Mouse (Mus musculus) intestine, embryonic 16.5 days (tissue): Measurements from ENCODE around the gene Pde1a. TPM values are rescaled to one million over a fixed set of nuclear protein-coding genes. Genes with fewer than 3 reads are reported as not detected.

Source experiments
- ATAC-seq: fragments of 200-750 bp; cut with Nextera tagmentation; 2 replicates; pipeline ENCODE4 v1.8.0; 2017; ENCODE audit warnings: moderate TSS enrichment, moderate library complexity
- H3K27ac ChIP-seq: fragments of 300-500 bp; sonication (generic); 2 replicates; pipeline ENCODE4 v1.5.1; 2014; ENCODE audit warnings: mild to moderate bottlenecking, low read length
- H3K27me3 ChIP-seq: fragments of 300-500 bp; sonication (generic); replicated peaks from 2 replicates; pipeline ENCODE4 v1.6.1; 2014; ENCODE audit warnings: low read length, control low read depth, mixed read lengths; ENCODE audit not compliant: control insufficient read depth, insufficient read depth
- H3K36me3 ChIP-seq: fragments of 300-500 bp; sonication (generic); 2 replicates; pipeline ENCODE4 v1.6.1; 2014; ENCODE audit warnings: low read length, control low read depth; ENCODE audit not compliant: control insufficient read depth, insufficient read depth
- H3K4me1 ChIP-seq: fragments of 300-500 bp; sonication (generic); 2 replicates; pipeline ENCODE4 v1.6.1; 2014; ENCODE audit warnings: low read length, control low read depth, mixed read lengths; ENCODE audit not compliant: control insufficient read depth, insufficient read depth
- H3K4me2 ChIP-seq: fragments of 300-500 bp; sonication (generic); 2 replicates; pipeline ENCODE4 v1.6.1; 2014; ENCODE audit warnings: low read depth, low read length, control low read depth
- H3K4me3 ChIP-seq: fragments of 300-500 bp; sonication (generic); 2 replicates; pipeline ENCODE4 v1.5.1; 2014; ENCODE audit warnings: mild to moderate bottlenecking, low read length
- H3K9ac ChIP-seq: fragments of 300-500 bp; sonication (generic); 2 replicates; pipeline ENCODE4 v1.6.1; 2014; ENCODE audit warnings: low read depth, low read length
- H3K9me3 ChIP-seq: fragments of 300-500 bp; sonication (generic); 2 replicates; pipeline ENCODE4 v1.6.1; 2016; ENCODE audit warnings: low read length, control low read depth; ENCODE audit not compliant: control insufficient read depth
- WGBS: fragments of 180-500 bp; shearing (Covaris S2); extraction: QIAGEN DNeasy Blood & Tissue Kit; methylation state at CpG from one replicate; pipeline ENCODE4 v1.1.7; 2014; 5-methylcytosine and 5-hydroxymethylcytosine counted together
- polyA plus RNA-seq: library from polyadenylated mRNA; unstranded; fragments of >200 nt; fragmentation: Nextera tagmentation; extraction: Ambion mirVana; gene quantifications from 2 replicates; pipeline ENCODE4 v1.2.1, GENCODE M21; 2015

The Pde1a gene
- polyA plus RNA-seq, 1 experiment from 2014 or later: 27.4 TPM

DNA sequence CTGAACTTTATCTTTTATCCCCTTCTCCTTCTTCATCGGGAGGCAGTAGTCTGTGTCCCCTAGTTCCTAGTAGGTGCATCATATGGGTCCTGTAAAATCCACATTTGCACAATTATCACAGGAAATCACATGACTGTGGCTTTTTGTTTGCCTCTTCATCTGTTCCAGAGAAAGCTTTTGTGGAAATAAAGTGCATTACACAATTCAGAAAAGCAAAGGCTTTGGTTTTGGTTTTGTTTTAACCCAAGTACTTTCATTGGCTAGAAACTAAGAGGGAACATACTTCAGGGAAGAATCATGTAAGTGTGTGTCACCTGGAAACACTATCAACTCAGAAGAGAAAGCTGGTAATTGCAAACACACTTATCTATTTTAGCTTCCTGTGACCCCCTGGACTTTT lies 104.2 kb downstream of the Pde1a start:
- no peak for ATAC-seq
- H3K9ac ChIP-seq: no peak overlapping the region
- no peak overlapping the region for H3K4me2 ChIP-seq
- no peaks in the 10 kb centered on the region for H3K27me3 ChIP-seq
- no peak overlapping the region for H3K4me3 ChIP-seq
- no peaks in the 10 kb centered on the region for H3K36me3 ChIP-seq
- whole genome bisulfite sequencing: 38% methylated on average over 1 of the region's 1 CpGs
- H3K4me1 ChIP-seq: no peaks in the 10 kb centered on the region
- H3K27ac ChIP-seq: no peak overlapping the region
- no peaks in the 10 kb centered on the region for H3K9me3 ChIP-seq

DNA sequence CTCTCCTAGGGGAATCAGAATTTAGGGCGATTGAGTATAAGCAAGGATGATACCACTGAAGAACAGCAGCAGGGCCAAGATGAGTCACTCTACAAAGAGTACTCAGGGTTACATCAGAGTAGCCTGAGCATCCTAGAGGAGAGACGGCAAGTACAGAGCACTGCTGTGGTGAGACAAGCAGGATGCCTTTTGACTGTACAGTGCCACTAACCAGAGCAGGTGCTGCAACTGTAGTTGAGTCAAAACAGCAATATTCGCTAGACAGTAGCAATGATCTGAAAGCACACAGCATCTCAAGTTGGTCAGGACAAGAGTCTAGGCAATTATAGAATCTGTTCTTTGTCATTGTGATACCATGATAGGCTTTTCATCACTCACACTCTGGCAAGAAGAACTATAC lies 115.1 kb downstream of the Pde1a start:
- Histone ChIP-seq H3K27me3 (no peaks in the 10 kb centered on the region), H3K9ac (no peak overlapping the region), H3K4me1 (no peaks in the 10 kb centered on the region; the same call in 1 of the 2 replicates), H3K4me2 (no peak overlapping the region), H3K36me3 (no peaks in the 10 kb centered on the region), H3K9me3 (no peaks in the 10 kb centered on the region), H3K4me3 (no peak overlapping the region), H3K27ac (no peak overlapping the region)
- 74% methylated on average over 3 of the region's 3 CpGs for WGBS
- no peak for ATAC-seq

DNA sequence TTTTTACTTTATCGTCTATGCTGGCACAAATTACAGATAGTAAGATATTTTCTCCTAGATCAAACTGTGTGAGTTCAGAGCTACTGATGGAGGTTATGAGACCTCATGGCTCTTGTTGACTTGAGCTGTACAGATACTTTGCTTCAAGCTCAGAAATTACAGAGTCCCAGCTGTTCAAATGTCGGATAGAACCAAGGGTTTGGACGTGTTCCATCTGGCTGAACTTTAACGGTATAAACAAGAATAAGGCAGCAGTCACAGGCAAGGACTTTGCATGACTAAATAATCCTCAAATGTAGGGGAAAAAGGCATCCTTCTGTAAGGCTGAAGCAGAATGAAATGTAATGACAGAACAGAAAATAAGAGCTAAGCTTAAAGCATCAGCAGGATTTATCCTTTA lies 116.2 kb downstream of the Pde1a start:
- Histone ChIP-seq H3K36me3 (no peaks in the 10 kb centered on the region), H3K27me3 (no peaks in the 10 kb centered on the region), H3K9me3 (no peaks in the 10 kb centered on the region), H3K4me3 (no peak overlapping the region), H3K4me2 (no peak overlapping the region), H3K27ac (no peak overlapping the region), H3K4me1 (no peaks in the 10 kb centered on the region; the same call in 1 of the 2 replicates), H3K9ac (no peak overlapping the region)
- peak; percentile 46 for ATAC-seq
- WGBS: 42% methylated on average over 4 of the region's 4 CpGs

DNA sequence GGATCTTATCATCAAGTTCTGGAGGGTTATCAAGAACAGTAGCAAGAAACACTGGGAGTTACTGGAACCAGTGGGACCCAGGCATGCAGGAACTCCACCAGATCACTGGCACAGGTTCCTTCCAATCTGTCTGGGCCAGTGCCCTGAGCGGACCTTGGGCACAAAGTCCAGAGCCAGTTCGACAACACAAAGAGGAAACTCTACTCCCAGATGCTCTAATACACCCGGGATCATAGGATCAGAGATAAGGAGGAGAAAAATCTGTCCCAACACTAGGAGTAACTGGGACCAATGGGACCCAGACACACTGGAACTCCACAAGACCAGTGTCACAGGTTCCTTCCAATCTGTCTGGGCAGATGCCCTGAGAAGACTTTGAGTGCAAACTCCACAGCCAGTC lies 130.1 kb downstream of the Pde1a start:
- no peak overlapping the region for H3K4me3 ChIP-seq
- no peaks in the 10 kb centered on the region for H3K36me3 ChIP-seq
- H3K27ac ChIP-seq: no peak overlapping the region
- no peaks in the 10 kb centered on the region for H3K9me3 ChIP-seq
- H3K9ac ChIP-seq: no peak overlapping the region
- H3K4me2 ChIP-seq: no peak overlapping the region
- H3K27me3 ChIP-seq: no peaks in the 10 kb centered on the region
- no peak for ATAC-seq
- WGBS: 82% methylated on average over 3 of the region's 3 CpGs
- H3K4me1 ChIP-seq: no peaks in the 10 kb centered on the region

DNA sequence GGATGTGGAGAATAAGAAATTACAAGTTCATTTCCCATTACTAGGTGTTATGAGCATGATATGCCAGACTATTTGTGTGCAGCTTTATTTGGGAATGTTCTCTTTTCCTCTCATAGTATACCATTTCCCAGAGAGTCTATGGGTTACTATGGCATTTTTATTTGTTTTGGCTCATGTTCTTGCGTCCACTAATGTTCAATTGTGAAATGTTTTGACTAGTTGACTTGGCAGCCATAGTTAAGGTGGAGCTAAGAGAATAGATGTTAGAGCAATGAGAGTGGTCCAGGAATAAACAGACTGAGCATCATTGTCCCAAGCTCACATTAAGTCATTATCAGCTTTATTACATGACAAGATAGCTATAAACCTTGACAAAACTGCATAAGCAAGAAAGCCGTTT lies 130.8 kb downstream of the Pde1a start:
- Histone ChIP-seq H3K4me2 (no peak overlapping the region), H3K9me3 (no peaks in the 10 kb centered on the region), H3K36me3 (no peaks in the 10 kb centered on the region), H3K9ac (no peak overlapping the region), H3K27me3 (no peaks in the 10 kb centered on the region), H3K27ac (no peak overlapping the region), H3K4me1 (no peaks in the 10 kb centered on the region), H3K4me3 (no peak overlapping the region)
- no peak for ATAC-seq
- WGBS: 77% methylated on average over 2 of the region's 2 CpGs

DNA sequence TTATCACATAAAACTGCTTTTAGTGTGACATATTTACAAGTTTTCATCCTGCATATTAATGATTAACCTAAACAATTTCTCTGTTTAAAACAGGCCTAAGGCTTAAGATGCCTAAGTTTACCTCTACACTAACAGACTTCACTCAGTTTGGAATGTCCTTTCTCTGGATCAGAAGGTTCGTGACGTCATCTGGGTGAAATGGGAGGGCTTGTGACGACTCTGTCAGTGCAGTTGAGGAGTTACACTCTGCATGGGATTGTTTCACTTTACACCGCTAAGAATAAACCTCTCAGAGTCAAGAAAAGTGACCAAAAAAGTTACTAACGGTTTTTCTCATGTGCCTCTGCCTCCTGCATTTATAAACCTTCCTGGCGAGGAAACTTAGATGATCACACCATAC lies 137.6 kb downstream of the Pde1a start:
- Histone ChIP-seq H3K9ac (no peak overlapping the region), H3K9me3 (no peaks in the 10 kb centered on the region), H3K4me3 (no peak overlapping the region), H3K4me2 (no peak overlapping the region), H3K27me3 (no peaks in the 10 kb centered on the region), H3K36me3 (no peaks in the 10 kb centered on the region), H3K4me1 (no peaks in the 10 kb centered on the region), H3K27ac (no peak overlapping the region)
- ATAC-seq: no peak
- 55% methylated on average over 6 of the region's 6 CpGs for WGBS

DNA sequence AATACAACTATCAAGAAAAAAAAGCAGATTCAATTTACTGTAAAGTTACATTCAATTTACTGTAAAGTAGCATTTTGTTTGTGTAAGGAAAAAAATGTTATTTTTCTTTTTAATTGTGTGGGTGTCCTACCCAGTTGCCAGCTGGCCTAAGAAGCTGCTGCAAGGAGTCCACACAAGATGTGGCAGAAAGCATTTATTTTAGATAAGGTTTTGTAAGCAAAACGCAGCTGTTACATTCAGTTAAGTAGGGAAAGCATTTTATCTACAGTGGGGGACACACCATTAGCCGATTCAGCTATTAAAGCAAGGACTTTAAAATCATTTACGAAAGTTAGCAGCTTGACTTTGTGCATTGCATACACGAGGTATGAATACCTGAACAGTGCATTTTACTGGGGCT lies 145.5 kb downstream of the Pde1a start:
- Histone ChIP-seq H3K27me3 (no peaks in the 10 kb centered on the region), H3K9ac (no peak overlapping the region), H3K4me1 (no peaks in the 10 kb centered on the region), H3K27ac (no peak overlapping the region), H3K9me3 (no peaks in the 10 kb centered on the region), H3K4me3 (no peak overlapping the region), H3K4me2 (no peak overlapping the region), H3K36me3 (no peaks in the 10 kb centered on the region)
- no peak for ATAC-seq
- WGBS: 57% methylated on average over 4 of the region's 4 CpGs

DNA sequence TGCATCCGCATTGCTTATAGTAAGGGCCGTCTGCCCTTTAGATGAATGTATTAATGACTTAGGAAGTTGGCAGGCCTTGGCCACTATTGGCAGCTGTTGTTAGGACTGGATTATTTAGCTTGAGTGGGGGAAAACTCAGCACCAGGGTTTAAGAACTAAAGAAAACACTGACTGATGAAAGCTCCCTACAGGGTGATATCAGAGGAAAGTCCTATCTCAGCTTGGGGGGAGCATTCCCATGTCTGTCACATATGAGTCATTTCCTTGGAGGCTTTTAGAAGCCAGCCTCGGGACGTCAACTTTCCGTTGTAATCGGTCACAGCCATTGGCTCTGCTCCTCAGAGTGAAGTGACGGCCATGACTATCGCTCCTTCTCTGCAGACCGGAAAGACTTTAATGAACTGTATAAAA lies 146.0 kb downstream of the Pde1a start:
- Histone ChIP-seq H3K4me3 (no peak overlapping the region), H3K36me3 (no peaks in the 10 kb centered on the region), H3K9me3 (no peaks in the 10 kb centered on the region), H3K4me2 (no peak overlapping the region), H3K27ac (no peak overlapping the region), H3K4me1 (no peaks in the 10 kb centered on the region), H3K9ac (no peak overlapping the region), H3K27me3 (no peaks in the 10 kb centered on the region)
- no peak for ATAC-seq
- WGBS: 52% methylated on average over 9 of the region's 9 CpGs

DNA sequence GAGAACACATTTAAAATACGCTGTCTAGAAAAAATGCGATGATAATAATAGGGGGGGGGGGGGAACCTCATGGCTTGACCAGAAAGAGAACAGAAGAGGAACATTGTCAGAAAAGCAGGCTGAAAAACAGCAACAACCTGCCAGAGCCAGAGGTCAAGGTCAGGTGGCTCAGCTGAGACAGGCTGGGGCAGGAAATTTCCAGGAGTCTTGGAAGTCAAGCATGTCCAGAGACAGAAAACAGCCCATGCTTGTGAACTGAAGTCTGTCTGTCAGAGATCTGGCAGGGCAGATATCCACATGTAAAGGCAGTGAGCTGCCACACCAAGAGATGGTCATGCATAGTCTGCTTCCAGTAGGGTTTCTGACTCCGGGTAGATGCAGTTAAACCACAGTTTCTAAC lies 147.5 kb downstream of the Pde1a start:
- Histone ChIP-seq H3K4me3 (no peak overlapping the region), H3K4me2 (no peak overlapping the region), H3K9ac (no peak overlapping the region), H3K27me3 (no peaks in the 10 kb centered on the region), H3K36me3 (no peaks in the 10 kb centered on the region), H3K4me1 (no peaks in the 10 kb centered on the region), H3K9me3 (no peaks in the 10 kb centered on the region), H3K27ac (no peak overlapping the region)
- ATAC-seq: no peak
- WGBS: 94% methylated on average over 3 of the region's 3 CpGs

DNA sequence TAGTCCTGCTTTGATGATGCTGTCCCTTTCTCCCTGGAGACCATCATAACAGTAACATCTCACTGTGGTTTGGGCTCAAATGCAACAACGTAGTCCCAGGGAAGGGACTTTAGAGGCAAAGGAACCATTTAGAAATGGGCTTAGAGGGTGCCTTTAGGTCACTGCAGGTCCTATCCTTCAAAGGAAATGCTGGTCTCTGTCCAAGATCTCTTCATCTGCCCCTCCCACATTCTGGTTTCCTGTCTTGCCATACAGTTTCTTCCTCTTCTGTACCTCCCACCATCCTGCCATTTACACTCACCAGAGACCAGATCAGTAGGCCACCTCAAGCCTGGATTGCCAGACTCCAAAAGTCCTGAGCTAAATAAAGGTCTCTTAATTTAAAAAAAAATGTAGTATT lies 150.3 kb downstream of the Pde1a start:
- no peak overlapping the region for H3K27ac ChIP-seq
- H3K36me3 ChIP-seq: no peaks in the 10 kb centered on the region
- no peak overlapping the region for H3K9ac ChIP-seq
- WGBS: 86% methylated on average over 1 of the region's 1 CpGs
- H3K4me2 ChIP-seq: no peak overlapping the region
- H3K4me1 ChIP-seq: no peaks in the 10 kb centered on the region
- H3K4me3 ChIP-seq: no peak overlapping the region
- no peak for ATAC-seq
- no peaks in the 10 kb centered on the region for H3K27me3 ChIP-seq
- no peaks in the 10 kb centered on the region for H3K9me3 ChIP-seq
